Mouse (Mus musculus): Measurements from ENCODE around the gene Malsu1. TPM values are rescaled to one million over a fixed set of nuclear protein-coding genes. Genes with fewer than 3 reads are reported as not detected.

Malsu1 gene
- total and polyA plus RNA-seq, 2 experiments from 2014 or later = 28.0 to 87.3 TPM

DNA sequence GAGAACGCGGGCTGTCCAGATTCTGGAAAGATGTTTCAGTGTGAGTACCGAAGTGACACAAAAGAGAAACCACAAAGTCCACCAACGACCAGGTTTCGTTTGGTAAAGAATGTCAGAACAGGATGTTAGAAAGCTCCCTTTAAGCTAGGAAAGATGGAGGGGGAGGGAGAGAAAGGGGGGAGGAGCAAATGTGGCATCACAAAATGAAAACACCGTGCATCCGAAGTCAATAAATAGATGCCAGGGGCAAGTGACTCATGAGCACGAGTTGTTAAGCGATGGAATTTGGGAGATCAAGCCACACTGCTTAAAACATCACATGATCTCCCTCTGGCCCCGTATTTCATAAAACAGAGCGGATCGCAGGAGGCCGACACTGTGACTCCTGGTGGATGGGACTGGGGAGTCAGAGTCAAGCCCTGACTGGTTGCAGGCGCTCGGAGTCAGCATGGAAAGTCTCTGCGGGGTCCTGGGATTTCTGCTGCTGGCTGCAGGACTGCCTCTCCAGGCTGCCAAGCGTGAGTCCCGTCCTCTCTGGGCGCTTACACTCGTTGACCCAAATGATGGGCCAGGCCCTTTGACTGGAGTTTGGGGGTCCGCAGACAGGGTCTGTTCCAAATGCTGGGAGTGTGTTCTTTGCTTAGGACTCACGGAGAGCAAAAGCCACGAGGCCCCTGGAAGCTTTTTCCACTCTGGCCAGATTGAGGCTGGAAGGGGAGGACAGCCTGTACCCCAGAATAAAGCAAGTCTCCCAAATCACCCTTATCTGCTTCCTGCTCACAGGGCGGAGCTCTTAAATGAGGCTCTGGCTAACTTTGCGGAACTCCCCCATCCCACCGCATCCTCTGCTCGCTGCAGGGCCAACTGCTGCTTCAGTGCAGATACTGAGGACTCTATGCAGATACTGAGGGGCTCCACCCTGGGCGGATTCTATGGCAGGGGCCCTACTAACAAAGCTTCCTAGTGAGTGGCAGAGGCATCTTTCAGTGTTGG lies 37.0 kb upstream of the Malsu1 start, which contains the start of gene Gpnmb:
Gpnmb (plus strand) TSS at position 272 of the 993 bp plus-strand sequence.
- Histone ChIP-seq H3K9me3 (ENCODE audit: low read length) (no peaks in the 10 kb centered on the region), H3K4me2 (ENCODE audit: low read depth) (no peak within 1 kb of the TSS), H3K4me1 (ENCODE audit: insufficient read depth) (no peaks in the 10 kb centered on the region), H3K27ac (ENCODE audit: low read depth, low read length) (no peak within 1 kb of the TSS), H3K27me3 (ENCODE audit: insufficient read depth, low read length) (0 out of 2 replicates have a peak, but pooled peaks cover 5% of the 10 kb centered on the region), H3K9ac (no peak within 1 kb of the TSS), H3K4me3 (ENCODE audit: low read depth, low read length) (no peak within 1 kb of the TSS), H3K36me3 (ENCODE audit: insufficient read depth) (no peaks in the 10 kb centered on the region)
- no peak for TF ChIP-seq CTCF (IDR thresholded peaks at IDR 0.05; ENCODE audit: low read depth)
- no peak for DNase-seq
- WGBS = 52% methylated on average over 28 of the region's 28 CpGs
- ATAC-seq = no peak

DNA sequence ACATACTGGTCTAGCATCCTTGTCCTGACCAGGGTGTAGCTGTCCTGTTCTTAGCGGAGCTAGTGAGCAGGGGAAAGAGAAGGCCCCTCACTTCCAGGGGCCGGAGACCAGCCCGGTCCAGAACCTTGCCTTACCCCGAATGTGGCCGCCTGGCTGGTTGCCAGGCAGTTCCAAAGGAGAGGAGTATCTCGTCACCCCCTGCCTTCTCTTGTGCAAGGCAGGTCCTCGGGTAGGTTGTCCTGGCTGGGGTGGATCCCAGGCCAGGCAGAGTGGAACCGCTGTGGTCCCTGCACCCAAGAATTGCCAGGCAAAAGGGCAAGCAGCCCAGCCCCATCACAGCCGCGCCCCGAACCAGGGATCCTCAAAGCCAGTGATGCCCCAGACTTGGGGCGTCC lies 36.3 kb upstream of the Malsu1 start:
- TF ChIP-seq CTCF (IDR thresholded peaks at IDR 0.05; ENCODE audit: low read depth) = no peak
- Histone ChIP-seq H3K9me3 (ENCODE audit: low read length) (no peaks in the 10 kb centered on the region), H3K36me3 (ENCODE audit: insufficient read depth) (no peaks in the 10 kb centered on the region), H3K4me2 (ENCODE audit: low read depth) (no peak overlapping the region), H3K27me3 (ENCODE audit: insufficient read depth, low read length) (0 out of 2 replicates have a peak, but pooled peaks cover 5% of the 10 kb centered on the region), H3K27ac (ENCODE audit: low read depth, low read length) (no peak overlapping the region), H3K9ac (no peak overlapping the region), H3K4me1 (ENCODE audit: insufficient read depth) (no peaks in the 10 kb centered on the region), H3K4me3 (ENCODE audit: low read depth, low read length) (no peak overlapping the region)
- no peak for ATAC-seq
- 64% methylated on average over 12 of the region's 12 CpGs for WGBS
- DNase-seq = no peak

DNA sequence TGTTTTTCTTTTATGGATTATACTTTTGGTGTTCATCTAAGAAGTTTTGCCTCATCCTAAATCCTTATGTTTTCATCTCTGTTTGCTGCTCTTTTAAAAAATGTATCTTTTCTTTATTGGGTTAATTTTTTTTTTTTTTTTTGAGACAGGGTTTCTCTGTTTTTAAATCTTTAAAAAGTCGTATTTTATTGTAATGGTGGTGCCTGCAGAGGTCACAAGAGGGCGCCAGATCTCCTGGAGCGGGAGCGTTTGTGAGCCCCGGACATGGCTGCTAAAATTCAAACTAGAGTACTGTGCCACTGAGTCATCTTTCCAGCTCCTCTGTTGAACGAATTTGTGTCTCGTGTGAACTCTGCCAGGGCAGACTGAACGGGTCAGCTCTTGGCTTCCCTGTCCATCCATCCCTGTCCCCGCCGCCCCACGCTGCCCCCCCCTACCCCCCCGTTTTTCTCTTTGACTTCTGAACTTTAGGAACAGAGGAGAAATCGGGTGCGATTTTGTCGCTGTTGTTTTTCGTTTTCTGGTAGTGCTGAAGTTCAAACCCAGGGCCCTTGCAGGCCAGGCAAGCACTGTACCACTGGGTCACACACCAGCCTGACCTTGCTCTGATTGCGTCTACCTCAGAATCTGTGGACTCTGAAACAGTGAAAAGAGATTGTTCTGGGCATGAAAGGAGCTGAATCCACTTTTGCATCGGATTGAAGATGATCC lies 34.0 kb upstream of the Malsu1 start:
- H3K4me3 ChIP-seq (ENCODE audit: low read depth, low read length) = peak overlapping the region; percentile 22; the same call in 1 of the 2 replicates
- 12% methylated on average over 18 of the region's 18 CpGs for WGBS
- ATAC-seq = peak; percentile 62

DNA sequence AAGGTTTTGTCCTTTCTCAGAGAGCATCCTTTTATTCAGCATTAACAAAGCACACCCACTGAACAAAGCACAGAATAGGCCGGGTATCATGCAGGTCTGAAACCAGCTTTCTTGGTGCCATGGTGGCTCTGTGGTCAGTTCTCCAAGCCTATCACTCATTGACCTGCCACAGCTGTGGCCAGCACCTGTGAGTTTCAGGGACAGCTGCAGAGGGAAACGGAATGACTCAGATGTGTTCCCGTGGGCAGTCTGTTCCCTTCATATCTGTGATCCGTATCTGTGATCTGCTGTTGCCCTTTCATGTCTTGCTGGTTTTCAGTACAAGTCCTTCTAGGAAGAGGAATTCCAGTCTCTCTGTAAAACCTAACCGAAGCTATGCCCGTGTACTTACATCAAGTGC lies 27.1 kb upstream of the Malsu1 start:
- H3K9me3 ChIP-seq (ENCODE audit: low read length) = no peaks in the 10 kb centered on the region
- no peak overlapping the region for H3K27ac ChIP-seq (ENCODE audit: low read depth, low read length)
- no peak overlapping the region for H3K4me3 ChIP-seq (ENCODE audit: low read depth, low read length)
- no peaks in the 10 kb centered on the region for H3K36me3 ChIP-seq (ENCODE audit: insufficient read depth)
- H3K4me2 ChIP-seq (ENCODE audit: low read depth) = no peak overlapping the region
- ATAC-seq = no peak
- DNase-seq = no peak
- TF ChIP-seq CTCF (IDR thresholded peaks at IDR 0.05; ENCODE audit: low read depth) = no peak
- no peaks in the 10 kb centered on the region for H3K4me1 ChIP-seq (ENCODE audit: insufficient read depth)
- no peaks in the 10 kb centered on the region for H3K27me3 ChIP-seq (ENCODE audit: insufficient read depth, low read length)
- no peak overlapping the region for H3K9ac ChIP-seq
- WGBS = 71% methylated on average over 6 of the region's 6 CpGs

More for the DNA sequence above, 34.0 kb upstream of the Malsu1 start:
- no peak overlapping the region for H3K27ac ChIP-seq (ENCODE audit: low read depth, low read length)
- no peaks in the 10 kb centered on the region for H3K9me3 ChIP-seq (ENCODE audit: low read length)
- H3K27me3 ChIP-seq (ENCODE audit: insufficient read depth, low read length) = 0 out of 2 replicates have a peak, but pooled peaks cover 5% of the 10 kb centered on the region
- H3K4me1 ChIP-seq (ENCODE audit: insufficient read depth) = no peaks in the 10 kb centered on the region
- H3K9ac ChIP-seq = no peak overlapping the region
- peak; percentile 71 for TF ChIP-seq CTCF (IDR thresholded peaks at IDR 0.05; ENCODE audit: low read depth)
- peak; percentile 77 for DNase-seq
- peak overlapping the region; percentile 40 for H3K4me2 ChIP-seq (ENCODE audit: low read depth)
- no peaks in the 10 kb centered on the region for H3K36me3 ChIP-seq (ENCODE audit: insufficient read depth)

DNA sequence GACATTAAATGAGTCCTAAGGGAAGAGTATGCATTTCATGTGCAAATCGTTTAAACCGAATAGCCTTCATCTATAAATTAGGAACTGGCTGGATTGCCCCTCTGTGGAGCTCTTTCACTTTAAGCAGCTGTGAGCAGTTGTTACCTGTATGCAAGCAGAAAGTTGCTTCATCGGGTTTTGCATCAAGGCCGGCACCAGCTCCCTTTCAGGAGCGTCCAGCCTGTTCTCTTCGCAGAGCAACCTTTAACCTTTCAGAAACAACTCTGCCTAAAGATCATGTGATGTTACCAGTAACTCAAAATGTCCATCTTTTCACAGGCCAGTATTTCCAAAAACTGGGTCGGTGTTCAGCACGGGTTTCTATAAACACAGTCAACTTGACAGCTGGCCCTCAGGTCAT lies 26.6 kb upstream of the Malsu1 start:
- H3K4me1 ChIP-seq (ENCODE audit: insufficient read depth) = no peaks in the 10 kb centered on the region
- H3K36me3 ChIP-seq (ENCODE audit: insufficient read depth) = no peaks in the 10 kb centered on the region
- no peaks in the 10 kb centered on the region for H3K27me3 ChIP-seq (ENCODE audit: insufficient read depth, low read length)
- no peak overlapping the region for H3K4me2 ChIP-seq (ENCODE audit: low read depth)
- ATAC-seq = no peak
- H3K9me3 ChIP-seq (ENCODE audit: low read length) = no peaks in the 10 kb centered on the region
- H3K27ac ChIP-seq (ENCODE audit: low read depth, low read length) = no peak overlapping the region
- no peak overlapping the region for H3K9ac ChIP-seq
- WGBS = 80% methylated on average over 8 of the region's 8 CpGs
- no peak for DNase-seq
- TF ChIP-seq CTCF (IDR thresholded peaks at IDR 0.05; ENCODE audit: low read depth) = no peak
- H3K4me3 ChIP-seq (ENCODE audit: low read depth, low read length) = no peak overlapping the region

DNA sequence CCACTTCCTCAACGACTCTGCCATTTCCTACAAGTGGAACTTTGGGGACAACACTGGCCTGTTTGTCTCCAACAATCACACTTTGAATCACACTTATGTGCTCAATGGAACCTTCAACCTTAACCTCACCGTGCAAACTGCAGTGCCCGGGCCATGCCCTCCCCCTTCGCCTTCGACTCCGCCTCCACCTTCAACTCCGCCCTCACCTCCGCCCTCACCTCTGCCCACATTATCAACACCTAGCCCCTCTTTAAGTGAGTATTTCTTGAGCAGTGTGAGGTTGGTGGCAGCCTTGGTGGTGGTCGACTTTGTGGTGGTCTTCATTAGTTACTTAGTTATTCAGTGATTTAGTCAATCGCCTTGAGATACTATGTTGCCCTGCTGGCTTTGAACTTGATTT lies 25.7 kb upstream of the Malsu1 start:
- no peak for ATAC-seq

More for the DNA sequence above, 25.7 kb upstream of the Malsu1 start:
- no peak overlapping the region for H3K27ac ChIP-seq (ENCODE audit: low read depth, low read length)
- H3K4me3 ChIP-seq (ENCODE audit: low read depth, low read length) = no peak overlapping the region
- H3K4me1 ChIP-seq (ENCODE audit: insufficient read depth) = no peaks in the 10 kb centered on the region
- WGBS = 80% methylated on average over 10 of the region's 10 CpGs
- DNase-seq = no peak
- H3K9ac ChIP-seq = no peak overlapping the region
- no peaks in the 10 kb centered on the region for H3K27me3 ChIP-seq (ENCODE audit: insufficient read depth, low read length)
- H3K4me2 ChIP-seq (ENCODE audit: low read depth) = no peak overlapping the region
- H3K36me3 ChIP-seq (ENCODE audit: insufficient read depth) = no peaks in the 10 kb centered on the region
- H3K9me3 ChIP-seq (ENCODE audit: low read length) = no peaks in the 10 kb centered on the region
- TF ChIP-seq CTCF (IDR thresholded peaks at IDR 0.05; ENCODE audit: low read depth) = no peak
